ENCODE assay signal across 13 mouse cellular contexts in the genomic region with DNA sequence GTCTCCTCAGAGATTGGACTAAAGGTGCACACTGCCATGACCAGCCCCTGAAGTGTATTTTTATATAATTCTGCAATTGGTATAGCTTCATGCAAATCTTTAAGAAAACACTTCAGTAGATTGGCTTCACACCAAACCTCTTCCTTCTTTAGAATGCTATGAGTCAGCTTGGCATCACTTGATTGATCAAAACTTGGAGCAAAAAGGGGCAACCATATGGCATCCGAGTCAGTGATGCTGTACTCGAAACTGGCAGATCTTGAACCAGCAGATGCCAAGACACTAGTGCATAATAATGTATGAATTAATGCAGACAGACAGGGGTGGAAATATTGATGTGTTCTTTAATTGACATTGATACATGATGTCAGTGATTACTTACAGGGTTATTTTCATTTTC.
DNase-seq lines count a peak whose midpoint lies in the region; ATAC-seq and TF ChIP-seq lines count a peak whose summit lies in the region.
"Had no signal": no experiment of that assay in that cellular context is flagged by ENCODE, and none has a peak within 500 bp of the region (broad histone marks: within the 10 kb centered on the region; RNA-seq: fewer than 3 reads in every experiment).

No protein-coding gene starts in this region.

- no peak for TF ChIP-seq POLR2A in brain, embryonic 14.5 days (IDR thresholded peaks at IDR 0.05; ENCODE audit: borderline replicate concordance, extremely low read depth, insufficient read depth, insufficient read length, poor library complexity, severe bottlenecking)

- no peaks in the 10 kb centered on the region for H3K9me3 ChIP-seq in forebrain, embryonic 16.5 days (ENCODE audit: control insufficient read depth, low read length)
- H3K9me3 ChIP-seq in kidney, embryonic 14.5 days (ENCODE audit: control insufficient read depth, low read length): no peaks in the 10 kb centered on the region
- H3K9me3 ChIP-seq: heart, embryonic 12.5 days; liver, embryonic 13.5 days; neural tube, embryonic 15.5 days had no signal

- H3K4me1 ChIP-seq in forebrain, embryonic 16.5 days (replicated peaks; ENCODE audit: control insufficient read depth, insufficient read depth, low read length): peaks cover 3% of the 10 kb centered on the region; the same call in 1 of the 2 replicates
- H3K4me1 ChIP-seq in kidney, embryonic 14.5 days (ENCODE audit: control insufficient read depth, insufficient read depth, low read length): no peaks in the 10 kb centered on the region
- H3K4me1 ChIP-seq: heart, embryonic 12.5 days; liver, embryonic 13.5 days; neural tube, embryonic 15.5 days had no signal

- H3K27ac ChIP-seq in forebrain, embryonic 16.5 days (ENCODE audit: low read length): no peak overlapping the region
- H3K27ac ChIP-seq in kidney, embryonic 14.5 days (ENCODE audit: low read depth, low read length): no peak overlapping the region
- H3K27ac ChIP-seq: liver, embryonic 13.5 days; neural tube, embryonic 15.5 days had no signal

- no peak overlapping the region for H3K9ac ChIP-seq in forebrain, embryonic 16.5 days (replicated peaks; ENCODE audit: low read depth, low read length)
- no peak overlapping the region for H3K9ac ChIP-seq in kidney, embryonic 14.5 days (ENCODE audit: low read depth, low read length)
- H3K9ac ChIP-seq: heart, embryonic 12.5 days; liver, embryonic 13.5 days; neural tube, embryonic 15.5 days had no signal

- TF ChIP-seq CTCF in brain, embryonic 14.5 days (IDR thresholded peaks at IDR 0.05; ENCODE audit: borderline replicate concordance, extremely low read depth, insufficient read depth, insufficient read length): no peak

- H3K36me3 ChIP-seq in forebrain, embryonic 16.5 days (ENCODE audit: control insufficient read depth, insufficient read depth): no peaks in the 10 kb centered on the region
- H3K36me3 ChIP-seq in kidney, embryonic 14.5 days (ENCODE audit: control insufficient read depth, insufficient read depth, low read length): no peaks in the 10 kb centered on the region
- H3K36me3 ChIP-seq: heart, embryonic 12.5 days; liver, embryonic 13.5 days; neural tube, embryonic 15.5 days had no signal

- H3K4me3 ChIP-seq in forebrain, embryonic 16.5 days (replicated peaks; ENCODE audit: low read length): no peak overlapping the region
- no peak overlapping the region for H3K4me3 ChIP-seq in kidney, embryonic 14.5 days (ENCODE audit: low read length)
- H3K4me3 ChIP-seq: heart, embryonic 12.5 days; liver, embryonic 13.5 days; neural tube, embryonic 15.5 days had no signal

- WGBS in forebrain, embryonic 16.5 days: 51% methylated on average over 2 of the region's 2 CpGs
- WGBS in kidney, embryonic 14.5 days: 84% methylated on average over 2 of the region's 2 CpGs

- H3K4me2 ChIP-seq in forebrain, embryonic 16.5 days (ENCODE audit: low read length): no peak overlapping the region
- H3K4me2 ChIP-seq in kidney, embryonic 14.5 days (replicated peaks; ENCODE audit: low read depth, low read length): no peak overlapping the region
- H3K4me2 ChIP-seq: heart, embryonic 12.5 days; liver, embryonic 13.5 days; neural tube, embryonic 15.5 days had no signal

- H3K27me3 ChIP-seq in forebrain, embryonic 16.5 days (replicated peaks; ENCODE audit: control insufficient read depth, insufficient read depth, low read length): no peaks in the 10 kb centered on the region
- H3K27me3 ChIP-seq in kidney, embryonic 14.5 days (ENCODE audit: control insufficient read depth, insufficient read depth, low read length): no peaks in the 10 kb centered on the region
- H3K27me3 ChIP-seq: heart, embryonic 12.5 days; liver, embryonic 13.5 days; neural tube, embryonic 15.5 days had no signal

- peak; percentile 86 for ATAC-seq in cerebellum, adult (ENCODE audit: insufficient number of reproducible peaks, low FRiP score, low TSS enrichment)
- ATAC-seq in forebrain, embryonic 16.5 days: peak; percentile 97
- no peak for ATAC-seq in kidney, embryonic 14.5 days (ENCODE audit: low FRiP score, low TSS enrichment)

- peak; percentile 91 for DNase-seq in brain, embryonic 14.5 days (ENCODE audit: low read depth)
- peak; percentile 38 to 55 for DNase-seq in left cerebral cortex, adult 18-20 months (ENCODE audit: low spot score in 2 of 2)
- no peak for DNase-seq in heart, adult 8-10 months (ENCODE audit: low spot score)
- DNase-seq in kidney, postnatal 4 days: no peak
- DNase-seq: adrenal gland, postnatal 14 days; gastrocnemius, postnatal 10 days; liver, embryonic 13.5 days; lung, postnatal 4 days had no signal

Comparison
In these comparisons a context has a peak if more than half of its experiments do, and no peak if none do; other contexts are left out.
1. DNase-seq: peak in brain, embryonic 14.5 days (single experiment) and left cerebral cortex, adult 18-20 months (2 of 2); none in heart, adult 8-10 months (single experiment) and kidney, postnatal 4 days (0 of 2).